Mouse (Mus musculus): Measurements from ENCODE around the gene Snrpd3. TPM values are rescaled to one million over a fixed set of nuclear protein-coding genes. Genes with fewer than 3 reads are reported as not detected.

The Snrpd3 gene
- total and polyA plus RNA-seq, 2 experiments from 2014 or later: 10.8 to 65.4 TPM

DNA sequence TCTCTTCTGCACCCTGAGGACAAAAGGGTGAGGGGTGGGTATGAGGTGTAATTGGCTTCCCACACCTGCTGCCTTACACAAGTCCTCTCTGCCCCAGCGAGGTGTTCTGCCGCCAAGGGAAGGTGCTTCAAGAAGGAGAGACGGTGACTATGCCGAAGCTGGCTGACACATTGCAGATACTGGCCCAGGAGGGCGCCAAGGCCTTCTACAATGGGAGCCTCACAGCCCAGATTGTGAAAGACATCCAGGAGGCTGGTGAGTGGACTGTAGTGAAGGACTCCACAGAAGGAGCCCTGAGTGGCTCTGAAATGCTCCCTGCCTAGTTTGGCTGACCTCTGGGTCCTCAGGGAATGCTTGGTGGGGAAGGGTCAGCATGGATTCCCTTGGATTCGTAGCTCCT lies 61.8 kb downstream of the Snrpd3 start:
- H3K4me3 ChIP-seq (ENCODE audit: low read depth, low read length): no peak overlapping the region
- no peak overlapping the region for H3K4me2 ChIP-seq (ENCODE audit: low read depth, low read length)
- H3K27ac ChIP-seq (ENCODE audit: low read depth): no peak overlapping the region
- WGBS: 78% methylated on average over 6 of the region's 6 CpGs
- H3K27me3 ChIP-seq (ENCODE audit: control insufficient read depth, insufficient read depth, low read length): no peaks in the 10 kb centered on the region
- no peaks in the 10 kb centered on the region for H3K4me1 ChIP-seq (ENCODE audit: control insufficient read depth, insufficient read depth)
- DNase-seq (ENCODE audit: low spot score): no peak
- H3K9me3 ChIP-seq (replicated peaks; ENCODE audit: control insufficient read depth, low read length): no peaks in the 10 kb centered on the region
- no peaks in the 10 kb centered on the region for H3K36me3 ChIP-seq (replicated peaks; ENCODE audit: control insufficient read depth, insufficient read depth, low read length)
- TF ChIP-seq EP300 (IDR thresholded peaks at IDR 0.05; ENCODE audit: low read depth) (no peak), CTCF (IDR thresholded peaks at IDR 0.05; ENCODE audit: low read depth) (no peak)
- H3K9ac ChIP-seq (replicated peaks; ENCODE audit: low read depth, low read length): no peak overlapping the region
- no peak for ATAC-seq (ENCODE audit: insufficient read depth, low read depth)

DNA sequence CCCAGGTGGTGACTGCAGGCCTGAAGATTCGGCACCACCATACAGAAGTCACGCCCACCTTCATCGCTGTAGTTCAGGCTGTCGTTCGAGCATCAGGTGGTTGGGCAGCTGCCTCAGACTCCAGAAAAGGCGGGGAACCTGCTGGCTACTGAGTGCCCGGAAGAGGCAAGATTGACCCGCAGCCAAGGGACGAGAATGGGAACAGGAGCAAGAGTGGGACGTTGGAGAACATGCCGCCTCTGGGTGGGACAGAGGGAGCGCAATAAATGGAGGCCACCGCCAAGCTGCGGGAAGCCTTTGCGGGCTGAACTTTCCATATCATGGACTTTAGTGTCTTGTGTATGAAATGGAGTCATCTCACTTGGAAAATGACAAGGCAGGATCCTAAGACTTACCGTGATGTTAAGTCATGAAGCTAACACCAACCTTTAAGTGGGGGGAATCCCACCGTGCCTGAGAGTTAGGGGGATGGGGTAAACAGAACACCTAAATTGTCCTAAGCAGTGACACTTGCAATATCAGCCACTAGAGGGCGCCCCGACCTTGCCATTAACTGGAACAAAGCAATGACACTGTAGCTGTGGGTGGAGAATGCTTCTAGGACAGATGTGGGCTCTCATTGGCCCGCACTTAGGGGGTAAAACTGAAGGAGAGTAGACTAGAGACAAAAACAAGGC lies 68.7 kb downstream of the Snrpd3 start:
- 16% methylated on average over 20 of the region's 20 CpGs for WGBS
- peak; percentile 76 for DNase-seq (ENCODE audit: low spot score)

DNA sequence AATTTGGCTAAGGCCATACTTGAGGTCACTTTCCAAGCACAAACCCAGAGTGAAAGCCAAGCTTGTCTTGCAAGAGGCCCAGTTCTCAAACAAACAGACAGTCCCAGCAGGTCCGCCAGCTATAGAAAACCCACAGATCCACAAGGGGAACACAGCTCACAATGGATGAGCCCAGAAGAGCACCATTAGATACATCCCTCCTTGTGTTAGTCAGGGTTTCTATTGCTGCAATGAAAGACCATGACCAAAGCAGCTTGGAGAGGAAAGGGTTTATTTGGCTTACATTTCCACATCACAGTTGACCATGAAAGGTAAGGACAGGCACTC lies 69.2 kb downstream of the Snrpd3 start:
- no peak for DNase-seq (ENCODE audit: low spot score)
- WGBS: 96% methylated on average over 1 of the region's 1 CpGs
- Histone ChIP-seq H3K27ac (ENCODE audit: low read depth) (peak overlapping the region; percentile 81; the same call in 1 of the 2 replicates), H3K27me3 (ENCODE audit: control insufficient read depth, insufficient read depth, low read length) (0 out of 2 replicates have a peak, but pooled peaks cover 7% of the 10 kb centered on the region), H3K36me3 (replicated peaks; ENCODE audit: control insufficient read depth, insufficient read depth, low read length) (no peaks in the 10 kb centered on the region), H3K4me3 (ENCODE audit: low read depth, low read length) (no peak overlapping the region), H3K9me3 (replicated peaks; ENCODE audit: control insufficient read depth, low read length) (no peaks in the 10 kb centered on the region), H3K4me1 (ENCODE audit: control insufficient read depth, insufficient read depth) (peaks cover 21% of the 10 kb centered on the region), H3K4me2 (ENCODE audit: low read depth, low read length) (no peak overlapping the region), H3K9ac (replicated peaks; ENCODE audit: low read depth, low read length) (no peak overlapping the region)
- TF ChIP-seq CTCF (IDR thresholded peaks at IDR 0.05; ENCODE audit: low read depth): no peak
- TF ChIP-seq EP300 (IDR thresholded peaks at IDR 0.05; ENCODE audit: low read depth): no peak
- ATAC-seq (ENCODE audit: insufficient read depth, low read depth): no peak

More for the DNA sequence above, 68.7 kb downstream of the Snrpd3 start:
- ATAC-seq (ENCODE audit: insufficient read depth, low read depth): peak; percentile 56
- Histone ChIP-seq H3K9me3 (replicated peaks; ENCODE audit: control insufficient read depth, low read length) (no peaks in the 10 kb centered on the region), H3K4me1 (ENCODE audit: control insufficient read depth, insufficient read depth) (peaks cover 21% of the 10 kb centered on the region), H3K27ac (ENCODE audit: low read depth) (peak overlapping the region; percentile 81; the same call in 1 of the 2 replicates), H3K36me3 (replicated peaks; ENCODE audit: control insufficient read depth, insufficient read depth, low read length) (no peaks in the 10 kb centered on the region), H3K4me2 (ENCODE audit: low read depth, low read length) (peak overlapping the region; percentile 46), H3K27me3 (ENCODE audit: control insufficient read depth, insufficient read depth, low read length) (0 out of 2 replicates have a peak, but pooled peaks cover 7% of the 10 kb centered on the region), H3K4me3 (ENCODE audit: low read depth, low read length) (no peak overlapping the region; the same call in 1 of the 2 replicates), H3K9ac (replicated peaks; ENCODE audit: low read depth, low read length) (no peak overlapping the region)
- TF ChIP-seq CTCF (IDR thresholded peaks at IDR 0.05; ENCODE audit: low read depth): peak; percentile 99
- TF ChIP-seq EP300 (IDR thresholded peaks at IDR 0.05; ENCODE audit: low read depth): no peak

Other genes starting within 250 kb of the Snrpd3 start
- 15.8 and 51.3 TPM in 2 replicates for gene Adora2a, start 200.7 kb upstream of the Snrpd3 start, total RNA-seq (2014; rRNA removed; ENCODE audit: low replicate concordance)
- gene Adora2a, start 200.7 kb upstream of the Snrpd3 start, polyA plus RNA-seq (2015; fragmentation: Nextera tagmentation; extraction: Ambion mirVana): 3.6 and 4.4 TPM in 2 replicates
- gene Upb1, start 116.4 kb upstream of the Snrpd3 start, total RNA-seq (2014; rRNA removed; ENCODE audit: low replicate concordance): 0.66 TPM in 1 of 2 replicates, not detected in the other
- 0.86 and 1.1 TPM in 2 replicates for gene Upb1, start 116.4 kb upstream of the Snrpd3 start, polyA plus RNA-seq (2015; fragmentation: Nextera tagmentation; extraction: Ambion mirVana)
- 113 and 117 TPM in 2 replicates for gene Gucd1, start 421 bp downstream of the Snrpd3 start, total RNA-seq (2014; rRNA removed; ENCODE audit: low replicate concordance)
- 25.4 and 28.0 TPM in 2 replicates for gene Gucd1, start 421 bp downstream of the Snrpd3 start, polyA plus RNA-seq (2015; fragmentation: Nextera tagmentation; extraction: Ambion mirVana)
- 0.23 and 2.9 TPM in 2 replicates for gene Lrrc75b, start 42.8 kb downstream of the Snrpd3 start, total RNA-seq (2014; rRNA removed; ENCODE audit: low replicate concordance)
- gene Lrrc75b, start 42.8 kb downstream of the Snrpd3 start, polyA plus RNA-seq (2015; fragmentation: Nextera tagmentation; extraction: Ambion mirVana): 0.81 and 0.83 TPM in 2 replicates
- gene Ggt1, start 44.1 kb downstream of the Snrpd3 start, total RNA-seq (2014; rRNA removed; ENCODE audit: low replicate concordance): 0.81 TPM in 1 of 2 replicates, not detected in the other
- gene Ggt1, start 44.1 kb downstream of the Snrpd3 start, polyA plus RNA-seq (2015; fragmentation: Nextera tagmentation; extraction: Ambion mirVana): 0.29 and 0.37 TPM in 2 replicates
- gene Ggt5, start 71.8 kb downstream of the Snrpd3 start, total RNA-seq (2014; rRNA removed; ENCODE audit: low replicate concordance): 17.8 and 53.4 TPM in 2 replicates
- 6.7 and 7.6 TPM in 2 replicates for gene Ggt5, start 71.8 kb downstream of the Snrpd3 start, polyA plus RNA-seq (2015; fragmentation: Nextera tagmentation; extraction: Ambion mirVana)
- gene Susd2, start 126.5 kb downstream of the Snrpd3 start, total RNA-seq (2014; rRNA removed; ENCODE audit: low replicate concordance): 6.1 and 7.9 TPM in 2 replicates
- gene Susd2, start 126.5 kb downstream of the Snrpd3 start, polyA plus RNA-seq (2015; fragmentation: Nextera tagmentation; extraction: Ambion mirVana): 3.6 and 4.1 TPM in 2 replicates
- gene Cabin1, start 246.8 kb downstream of the Snrpd3 start, total RNA-seq (2014; rRNA removed; ENCODE audit: low replicate concordance): 44.1 and 194 TPM in 2 replicates
- gene Cabin1, start 246.8 kb downstream of the Snrpd3 start, polyA plus RNA-seq (2015; fragmentation: Nextera tagmentation; extraction: Ambion mirVana): 13.8 and 14.0 TPM in 2 replicates